Mouse (Mus musculus) E14TG2a.4 (cell line): ENCODE data around the gene Trip10.

ENCODE experiments used
- H3K27me3 ChIP-seq: 2 replicates; pipeline ENCODE4 v1.6.1; 2014; ENCODE audit warnings: low read length, control low read depth; ENCODE audit not compliant: insufficient read depth
- H3K36me3 ChIP-seq: 2 replicates; pipeline ENCODE4 v1.6.1; 2014; ENCODE audit warnings: low read length, control low read depth; ENCODE audit not compliant: insufficient read depth
- H3K4me1 ChIP-seq: replicated peaks from 2 replicates; pipeline ENCODE4 v1.6.1; 2014; ENCODE audit warnings: low read depth, low read length, control low read depth
- H3K4me3 ChIP-seq: replicated peaks from 2 replicates; pipeline ENCODE4 v1.5.1; 2014; ENCODE audit warnings: mild to moderate bottlenecking, low read length
- H3K9me3 ChIP-seq: 2 replicates; pipeline ENCODE4 v1.6.1; 2014; ENCODE audit warnings: low read length, control low read depth
- CTCF ChIP-seq: conservative IDR thresholded peaks from 2 replicates; pipeline ENCODE4 v1.5.1; 2014; ENCODE audit warnings: low read length
- NANOG ChIP-seq: IDR thresholded peaks from 2 replicates; pipeline ENCODE4 v1.6.1; 2014; ENCODE audit warnings: borderline replicate concordance, low read length, mixed read lengths
- POU5F1 ChIP-seq: IDR thresholded peaks from 2 replicates; pipeline ENCODE4 v1.6.1; 2014; ENCODE audit warnings: low read length, borderline replicate concordance

Gene Trip10

DNA sequence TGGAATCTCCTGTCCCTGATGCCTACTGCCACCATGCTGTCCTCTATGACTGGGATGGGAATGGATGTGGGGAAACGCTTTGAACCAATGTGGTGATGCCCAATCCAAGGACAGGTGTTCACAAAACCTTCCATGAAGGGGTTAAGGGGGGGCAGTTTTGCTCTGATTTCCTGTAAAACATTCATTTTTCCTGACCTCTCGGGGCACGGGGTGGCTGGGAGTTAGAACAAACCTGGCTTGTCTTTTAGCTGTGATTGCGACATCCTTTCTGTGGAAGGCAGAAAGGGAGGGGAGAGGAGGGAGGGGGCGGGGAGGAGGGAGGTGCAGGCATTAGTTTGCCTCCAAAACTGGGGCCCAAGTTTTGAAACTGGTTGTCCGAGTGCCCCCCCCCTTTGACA is 18.5 kb upstream of the Trip10 start:
- H3K4me1 ChIP-seq = peaks cover 11% of the 10 kb centered on the region
- H3K4me3 ChIP-seq = no peak overlapping the region
- peaks cover 13% of the 10 kb centered on the region for H3K36me3 ChIP-seq
- TF ChIP-seq CTCF (no peak), NANOG (no peak), POU5F1 (no peak)
- H3K27me3 ChIP-seq = peaks cover 26% of the 10 kb centered on the region
- H3K9me3 ChIP-seq = no peaks in the 10 kb centered on the region

GRCm38 (mm10) chr17:57231321-57231771 is 17.9 kb upstream of the Trip10 start:
- Histone ChIP-seq H3K9me3 (no peaks in the 10 kb centered on the region), H3K27me3 (peaks cover 20% of the 10 kb centered on the region), H3K4me1 (peaks cover 14% of the 10 kb centered on the region), H3K36me3 (peaks cover 19% of the 10 kb centered on the region), H3K4me3 (no peak overlapping the region)
- TF ChIP-seq NANOG (no peak), POU5F1 (no peak), CTCF (no peak)

DNA sequence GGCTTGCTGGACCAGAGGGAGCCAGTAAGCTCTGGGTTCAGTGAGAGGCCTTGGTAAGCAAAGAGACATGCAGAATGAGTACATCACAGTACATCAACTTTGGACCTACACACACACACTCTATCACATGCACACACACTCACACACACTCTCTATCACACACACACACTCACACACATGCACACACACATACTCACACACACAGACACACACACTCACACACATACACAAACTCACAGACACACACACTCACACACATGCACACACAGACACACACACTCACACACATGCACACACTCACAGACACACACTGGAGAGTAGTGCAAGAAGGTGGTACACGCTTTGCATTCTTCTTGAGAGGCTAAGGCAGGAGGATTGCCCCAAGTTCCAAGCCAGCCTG is 17.1 kb upstream of the Trip10 start:
- Histone ChIP-seq H3K9me3 (no peaks in the 10 kb centered on the region), H3K4me1 (peaks cover 14% of the 10 kb centered on the region), H3K27me3 (peaks cover 12% of the 10 kb centered on the region), H3K4me3 (no peak overlapping the region), H3K36me3 (peaks cover 28% of the 10 kb centered on the region)
- TF ChIP-seq CTCF (no peak), NANOG (no peak), POU5F1 (no peak)

- Histone ChIP-seq H3K4me1 (peaks cover 14% of the 10 kb centered on the region), H3K4me3 (no peak overlapping the region), H3K27me3 (peaks cover 6% of the 10 kb centered on the region; the same call in 1 of the 2 replicates), H3K9me3 (no peaks in the 10 kb centered on the region), H3K36me3 (peaks cover 36% of the 10 kb centered on the region)
- TF ChIP-seq NANOG (no peak), POU5F1 (no peak), CTCF (no peak)
Measured at GRCm38 (mm10) chr17:57233038-57233437, 16.2 kb upstream of the Trip10 start.

DNA sequence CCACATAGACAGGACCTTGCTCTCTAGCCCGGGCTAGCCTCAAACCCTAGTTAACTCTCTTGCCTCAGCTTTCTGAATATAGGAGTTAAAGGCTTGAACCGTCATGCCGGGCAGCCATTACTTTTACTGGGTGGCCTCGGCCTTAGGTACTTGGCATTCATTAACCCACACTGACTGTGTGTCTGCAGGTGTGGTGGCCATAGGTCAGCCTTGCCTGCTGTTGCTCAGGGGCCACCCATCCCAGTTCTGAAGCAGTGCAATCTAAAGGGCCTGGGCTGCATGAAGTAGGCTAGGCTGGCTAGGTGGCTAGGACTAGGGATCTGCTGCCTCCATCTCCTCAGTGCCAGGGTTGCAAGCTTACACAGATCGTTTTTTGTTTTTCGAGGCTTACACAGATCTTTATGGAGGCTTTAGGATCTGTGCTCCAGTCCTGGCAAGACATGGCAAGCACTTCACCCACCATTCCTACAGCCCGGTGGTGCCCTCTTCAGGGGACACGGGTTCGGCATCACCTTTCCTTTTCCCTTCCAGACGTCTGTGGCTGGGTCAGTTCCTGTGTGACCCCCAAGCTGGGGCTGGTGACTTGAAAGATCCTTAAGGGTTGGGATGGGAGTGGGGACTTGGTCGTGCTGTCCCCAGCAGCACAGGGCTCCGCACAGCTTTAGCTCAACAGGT is 14.9 kb upstream of the Trip10 start:
- H3K9me3 ChIP-seq = no peaks in the 10 kb centered on the region
- H3K36me3 ChIP-seq = peaks cover 38% of the 10 kb centered on the region
- H3K27me3 ChIP-seq = no peaks in the 10 kb centered on the region
- H3K4me1 ChIP-seq = peaks cover 14% of the 10 kb centered on the region
- H3K4me3 ChIP-seq = no peak overlapping the region
- no peak for TF ChIP-seq POU5F1
- TF ChIP-seq NANOG = no peak
- TF ChIP-seq CTCF = no peak

GRCm38 (mm10) chr17:57235803-57236202 is 13.5 kb upstream of the Trip10 start:
- no peaks in the 10 kb centered on the region for H3K9me3 ChIP-seq
- peaks cover 38% of the 10 kb centered on the region for H3K36me3 ChIP-seq
- peaks cover 14% of the 10 kb centered on the region for H3K4me1 ChIP-seq
- no peaks in the 10 kb centered on the region for H3K27me3 ChIP-seq
- H3K4me3 ChIP-seq = no peak overlapping the region
- TF ChIP-seq POU5F1 (no peak), NANOG (no peak), CTCF (no peak)

GRCm38 (mm10) chr17:57237181-57237580 is 12.1 kb upstream of the Trip10 start:
- no peak for TF ChIP-seq CTCF
- TF ChIP-seq POU5F1 = no peak
- no peak for TF ChIP-seq NANOG

GRCm38 (mm10) chr17:57243650-57244370 is 5.4 kb upstream of the Trip10 start:
- Histone ChIP-seq H3K9me3 (no peaks in the 10 kb centered on the region), H3K36me3 (peaks cover 43% of the 10 kb centered on the region), H3K27me3 (no peaks in the 10 kb centered on the region), H3K4me1 (peaks cover 21% of the 10 kb centered on the region), H3K4me3 (no peak overlapping the region)
- TF ChIP-seq POU5F1 = no peak
- TF ChIP-seq NANOG = no peak
- no peak for TF ChIP-seq CTCF

More at GRCm38 (mm10) chr17:57237181-57237580, 12.1 kb upstream of the Trip10 start:
- Histone ChIP-seq H3K9me3 (no peaks in the 10 kb centered on the region), H3K27me3 (no peaks in the 10 kb centered on the region), H3K4me1 (peaks cover 14% of the 10 kb centered on the region), H3K36me3 (peaks cover 46% of the 10 kb centered on the region), H3K4me3 (no peak overlapping the region)
